Mouse (Mus musculus): Measurements from ENCODE around the gene Fam129a.

GRCm38 (mm10) chr1:151667351-151668074 is 96.5 kb downstream of the Fam129a start:
- TF ChIP-seq POLR2A (IDR thresholded peaks at IDR 0.05; ENCODE audit: insufficient read depth, low read length) (no peak), CTCF (IDR thresholded peaks at IDR 0.05; ENCODE audit: low read depth, low read length) (no peak), EP300 (IDR thresholded peaks at IDR 0.05; ENCODE audit: insufficient read depth, low read depth, low read length) (no peak)

Measured in ES-Bruce4 (cell line).